Mouse (Mus musculus) embryo, embryonic 10.5 days (tissue): ENCODE measurements around the gene Mmadhc.
A peak's percentile ranks its signal among the peaks of the same experiment; 100 is the strongest.

ENCODE experiments used
- DNase-seq: peaks from one replicate; pipeline ENCODE4 v3.0.0-alpha.2; 2015; ENCODE audit warnings: low spot score

Mmadhc gene

GRCm38 (mm10) chr2:50296109-50296986 is at the start of gene Mmadhc:
Gene Mmadhc, minus strand, starts transcription at chr2:50296801.
- DNase-seq: peak; percentile 97

GRCm38 (mm10) chr2:50343598-50343997 is 47.0 kb upstream of the Mmadhc start:
- DNase-seq: peak; percentile 50

- no peak for DNase-seq
Observed at GRCm38 (mm10) chr2:50339061-50339460, 42.5 kb upstream of the Mmadhc start.

- no peak for DNase-seq
Observed at GRCm38 (mm10) chr2:50337596-50337995, 41.0 kb upstream of the Mmadhc start.

GRCm38 (mm10) chr2:50331716-50332270 is 35.2 kb upstream of the Mmadhc start:
- DNase-seq: no peak

GRCm38 (mm10) chr2:50328181-50328580 is 31.6 kb upstream of the Mmadhc start:
- DNase-seq: peak; percentile 37

- no peak for DNase-seq
Observed at GRCm38 (mm10) chr2:50324799-50325198, 28.2 kb upstream of the Mmadhc start.

GRCm38 (mm10) chr2:50306663-50307320 is 10.2 kb upstream of the Mmadhc start:
- peak; percentile 86 for DNase-seq

GRCm38 (mm10) chr2:50304824-50305577 is 8.4 kb upstream of the Mmadhc start:
- peak; percentile 45 for DNase-seq

- peak; percentile 38 for DNase-seq
Observed at GRCm38 (mm10) chr2:50296987-50297350, 368 bp upstream of the Mmadhc start.

GRCm38 (mm10) chr2:50295562-50295961 is 1.0 kb downstream of the Mmadhc start:
- DNase-seq: peak; percentile 24

- no peak for DNase-seq
Observed at GRCm38 (mm10) chr2:50294084-50294483, 2.5 kb downstream of the Mmadhc start.

GRCm38 (mm10) chr2:50293572-50293971 is 3.0 kb downstream of the Mmadhc start:
- DNase-seq: no peak

- DNase-seq: no peak
Observed at GRCm38 (mm10) chr2:50291901-50292300, 4.7 kb downstream of the Mmadhc start.

GRCm38 (mm10) chr2:50290754-50291153 is 5.8 kb downstream of the Mmadhc start:
- DNase-seq: no peak

GRCm38 (mm10) chr2:50284781-50285180 is 11.8 kb downstream of the Mmadhc start:
- DNase-seq: peak; percentile 60

GRCm38 (mm10) chr2:50284040-50284439 is 12.6 kb downstream of the Mmadhc start:
- DNase-seq: no peak

- DNase-seq: no peak
Observed at GRCm38 (mm10) chr2:50276715-50277114, 19.9 kb downstream of the Mmadhc start.

GRCm38 (mm10) chr2:50273415-50273814 is 23.2 kb downstream of the Mmadhc start:
- DNase-seq: no peak

- DNase-seq: peak; percentile 73
Observed at GRCm38 (mm10) chr2:50272165-50272564, 24.4 kb downstream of the Mmadhc start.

GRCm38 (mm10) chr2:50268514-50268913 is 28.1 kb downstream of the Mmadhc start:
- no peak for DNase-seq

GRCm38 (mm10) chr2:50267046-50267445 is 29.6 kb downstream of the Mmadhc start:
- no peak for DNase-seq
